Mouse (Mus musculus) cerebellum, adult 2 months (tissue): ENCODE measurements around the gene Atp5s.

Experiments used
- CTCF ChIP-seq: fragments of 200-500 bp; IDR thresholded peaks from 2 replicates; pipeline ENCODE4 v1.5.1; 2011; ENCODE audit warnings: low read depth, mild to moderate bottlenecking, control low read depth, low read length, moderate library complexity, borderline replicate concordance; ENCODE audit not compliant: insufficient read depth
- POLR2A ChIP-seq: fragments of 200-500 bp; IDR thresholded peaks from 2 replicates; pipeline ENCODE4 v1.6.1; 2011; ENCODE audit warnings: low read length, control low read depth, borderline replicate concordance; ENCODE audit not compliant: insufficient read depth

DNA sequence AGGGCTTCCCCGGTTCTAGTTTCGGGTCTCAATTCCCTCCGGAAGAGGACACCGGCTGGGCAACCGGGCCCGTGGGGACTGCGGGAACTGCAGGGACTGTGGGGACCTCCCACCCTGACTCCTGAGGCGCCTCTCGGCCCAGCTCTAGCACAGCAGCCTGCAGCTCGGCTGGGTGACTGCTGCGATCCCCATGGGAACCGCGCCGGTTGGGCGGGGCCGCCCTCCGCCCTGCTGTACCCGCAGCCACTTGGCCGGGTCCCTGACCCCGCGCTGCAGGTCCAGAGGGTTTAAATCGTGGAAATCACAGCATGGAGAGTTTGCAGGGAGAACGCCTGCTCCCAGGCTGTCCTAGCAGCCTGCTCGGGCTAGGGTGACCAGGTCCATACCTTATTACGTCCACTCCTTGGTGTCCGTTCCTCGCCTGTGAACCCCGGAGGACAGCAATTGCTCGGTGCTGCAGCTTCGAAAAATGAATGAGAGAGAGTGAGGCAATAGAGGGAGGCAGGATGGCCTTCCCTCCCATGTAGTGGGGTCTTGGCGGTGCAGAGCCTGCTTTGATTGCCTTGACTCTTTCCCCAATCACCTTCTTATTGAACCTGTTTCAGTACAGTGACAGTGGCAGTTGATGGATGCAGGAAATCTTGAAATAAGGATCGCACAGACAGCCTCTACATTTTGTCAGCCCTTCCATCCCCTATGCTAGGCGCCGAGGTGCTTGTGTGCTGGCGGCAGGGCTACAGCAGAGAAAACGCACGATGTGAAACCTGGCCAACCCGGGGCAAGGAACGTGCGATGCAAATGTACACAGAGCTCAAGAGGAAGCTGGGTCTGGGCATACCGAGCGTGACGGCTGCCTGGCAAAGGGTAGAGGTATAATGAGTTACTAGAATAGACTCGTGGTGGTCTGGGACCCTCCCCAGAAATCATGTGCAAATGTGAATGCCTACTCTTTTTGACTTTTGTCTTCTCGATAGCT, 66.1 kb downstream of the Atp5s start, which contains the start of gene Cdkl1:
- TF ChIP-seq CTCF, result no peak
- TF ChIP-seq POLR2A, result peak; percentile 44; the same call in 1 of the 2 replicates
